Mouse (Mus musculus) embryonic facial prominence, embryonic 14.5 days (tissue): ENCODE results near the gene Rab40c. TPM values are rescaled to one million over a fixed set of nuclear protein-coding genes. Genes with fewer than 3 reads are reported as not detected.

Experiments used
- ATAC-seq: fragments of 200-750 bp; cut with Nextera tagmentation; 2 replicates; pipeline ENCODE4 v1.8.0; 2017; ENCODE audit warnings: low read depth, moderate number of reproducible peaks, moderate TSS enrichment
- DNase-seq: peaks from one replicate; pipeline ENCODE4 v3.0.0-alpha.2; 2015; ENCODE audit warnings: low spot score
- H3K27ac ChIP-seq: fragments of 300-500 bp; sonication (generic); replicated peaks from 2 replicates; pipeline ENCODE4 v1.5.1; 2014; ENCODE audit warnings: low read depth, mild to moderate bottlenecking, low read length, moderate library complexity
- H3K27me3 ChIP-seq: fragments of 300-500 bp; sonication (generic); replicated peaks from 2 replicates; pipeline ENCODE4 v1.6.1; 2014; ENCODE audit warnings: low read length; ENCODE audit not compliant: control insufficient read depth, insufficient read depth
- H3K36me3 ChIP-seq: fragments of 300-500 bp; sonication (generic); 2 replicates; pipeline ENCODE4 v1.6.1; 2014; ENCODE audit warnings: low read length, mixed read lengths; ENCODE audit not compliant: control insufficient read depth, insufficient read depth
- H3K4me1 ChIP-seq: fragments of 300-500 bp; sonication (generic); 2 replicates; pipeline ENCODE4 v1.6.1; 2014; ENCODE audit warnings: antibody characterized with exemption, low read length; ENCODE audit not compliant: control insufficient read depth, insufficient read depth
- H3K4me2 ChIP-seq: fragments of 300-500 bp; sonication (generic); 2 replicates; pipeline ENCODE4 v1.6.1; 2014; ENCODE audit warnings: low read depth, mild to moderate bottlenecking, low read length, moderate library complexity, mixed read lengths
- H3K4me3 ChIP-seq: fragments of 300-500 bp; sonication (generic); 2 replicates; pipeline ENCODE4 v1.5.1; 2014; ENCODE audit warnings: low read depth, mild to moderate bottlenecking, low read length
- H3K9ac ChIP-seq: fragments of 300-500 bp; sonication (generic); 2 replicates; pipeline ENCODE4 v1.6.1; 2014; ENCODE audit warnings: low read depth, mild to moderate bottlenecking, low read length, moderate library complexity, mixed read lengths
- H3K9me3 ChIP-seq: fragments of 300-500 bp; sonication (generic); 2 replicates; pipeline ENCODE4 v1.6.1; 2016; ENCODE audit warnings: low read length; ENCODE audit not compliant: control insufficient read depth
- WGBS: fragments of 180-500 bp; shearing (Covaris S2); extraction: QIAGEN DNeasy Blood & Tissue Kit; methylation state at CpG from one replicate; pipeline ENCODE4 v1.1.7; 2014; 5-methylcytosine and 5-hydroxymethylcytosine counted together
- polyA plus RNA-seq: library from polyadenylated mRNA; unstranded; fragments of >200 nt; fragmentation: Nextera tagmentation; extraction: Ambion mirVana; gene quantifications from 2 replicates; pipeline ENCODE4 v1.2.1, GENCODE M21; 2014

Rab40c gene
- polyA plus RNA-seq, 1 experiment from 2014 or later, result 17.1 TPM

DNA sequence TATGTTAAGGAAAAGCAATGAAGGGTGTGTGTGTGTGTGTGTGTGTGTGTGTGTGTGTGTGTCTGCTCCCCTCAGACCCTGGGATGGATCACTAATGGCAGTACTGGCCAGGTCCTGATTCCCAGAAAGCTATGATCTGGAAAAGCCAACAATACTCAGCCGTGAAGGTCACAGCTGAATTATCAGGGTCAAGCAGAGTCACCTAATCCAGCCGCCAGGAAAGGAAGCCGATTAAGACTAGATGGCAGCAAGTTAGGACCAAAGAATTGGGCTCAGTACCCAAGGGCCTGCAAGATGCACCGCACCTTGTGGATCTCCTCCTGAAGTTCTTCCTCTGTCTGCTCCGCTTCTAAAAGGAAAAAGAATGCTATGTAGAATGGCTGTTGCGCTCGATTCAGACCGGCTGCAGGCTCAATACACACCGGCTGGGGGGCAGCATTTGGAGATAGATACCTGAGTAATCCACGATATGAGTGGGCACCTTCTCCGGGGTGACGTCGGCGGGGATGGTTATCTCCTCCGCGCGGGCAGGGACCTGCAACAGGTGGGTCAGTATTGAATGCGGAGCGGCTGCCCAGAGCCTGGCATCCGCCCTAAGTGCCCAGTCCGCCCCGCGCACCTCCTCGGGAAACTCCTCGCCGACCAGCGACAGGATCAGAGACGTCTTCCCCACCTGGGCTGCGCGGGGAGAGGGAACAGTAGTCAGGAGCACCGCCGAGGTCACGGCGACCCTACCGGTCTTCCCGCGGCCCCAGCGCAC, 75.7 kb downstream of the Rab40c start:
- Histone ChIP-seq H3K9ac (peak overlapping the region; percentile 88), H3K4me3 (peak overlapping the region; percentile 89), H3K27ac (peak overlapping the region; percentile 80), H3K9me3 (no peaks in the 10 kb centered on the region), H3K4me2 (peak overlapping the region; percentile 88), H3K4me1 (peaks cover 10% of the 10 kb centered on the region; the same call in 1 of the 2 replicates), H3K36me3 (peaks cover 51% of the 10 kb centered on the region), H3K27me3 (no peaks in the 10 kb centered on the region)
- ATAC-seq (no peak; the same call in 1 of the 2 replicates), DNase-seq (no peak)
- 4% methylated on average over 23 of the region's 38 CpGs for whole genome bisulfite sequencing

DNA sequence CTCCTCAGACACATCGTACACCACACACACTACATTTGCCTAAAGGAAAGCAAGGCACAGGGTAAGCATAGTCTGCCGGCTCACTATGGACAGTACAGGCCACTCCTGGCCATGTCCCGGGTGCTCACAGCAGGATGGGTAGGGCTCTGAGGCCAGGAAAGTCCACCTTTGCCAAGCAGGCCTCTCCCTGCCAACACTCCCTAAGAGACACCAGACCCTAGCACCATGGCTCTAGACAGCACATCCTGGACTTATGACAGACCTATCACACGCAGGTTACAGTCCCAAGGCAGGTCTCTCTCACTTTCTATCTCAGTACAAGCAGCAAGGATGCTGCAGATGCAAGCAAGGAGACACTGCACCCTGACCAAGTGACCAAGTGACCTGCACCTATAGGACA, 76.4 kb downstream of the Rab40c start:
- ATAC-seq (no peak), DNase-seq (no peak)
- Histone ChIP-seq H3K9me3 (no peaks in the 10 kb centered on the region), H3K27ac (no peak overlapping the region), H3K36me3 (peaks cover 48% of the 10 kb centered on the region), H3K9ac (peak overlapping the region; percentile 88), H3K4me2 (peak overlapping the region; percentile 88), H3K27me3 (no peaks in the 10 kb centered on the region), H3K4me3 (peak overlapping the region; percentile 89), H3K4me1 (peaks cover 10% of the 10 kb centered on the region; the same call in 1 of the 2 replicates)
- WGBS, result 89% methylated on average over 4 of the region's 4 CpGs

DNA sequence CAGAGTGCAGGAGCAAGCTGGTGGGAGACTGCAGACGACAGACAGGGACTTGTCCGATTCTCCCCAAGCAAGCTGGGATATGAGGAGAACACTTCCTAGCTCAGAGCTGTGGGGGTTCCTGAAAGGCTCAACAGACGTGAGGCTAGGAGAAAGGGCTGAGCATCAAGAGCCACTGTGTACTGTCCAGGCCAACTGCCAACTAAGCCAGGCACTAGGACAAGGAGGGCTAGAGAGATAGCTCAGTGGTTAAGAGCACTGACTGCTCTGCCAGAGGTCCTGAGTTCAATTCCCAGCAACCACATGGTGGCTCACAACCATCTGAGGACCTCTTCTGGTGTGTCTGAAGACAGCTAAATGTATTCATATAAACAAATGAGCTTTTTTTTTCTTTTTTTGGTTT, 77.0 kb downstream of the Rab40c start:
- H3K36me3 ChIP-seq, result peaks cover 42% of the 10 kb centered on the region
- ATAC-seq, result no peak
- 82% methylated on average over 3 of the region's 3 CpGs for WGBS

DNA sequence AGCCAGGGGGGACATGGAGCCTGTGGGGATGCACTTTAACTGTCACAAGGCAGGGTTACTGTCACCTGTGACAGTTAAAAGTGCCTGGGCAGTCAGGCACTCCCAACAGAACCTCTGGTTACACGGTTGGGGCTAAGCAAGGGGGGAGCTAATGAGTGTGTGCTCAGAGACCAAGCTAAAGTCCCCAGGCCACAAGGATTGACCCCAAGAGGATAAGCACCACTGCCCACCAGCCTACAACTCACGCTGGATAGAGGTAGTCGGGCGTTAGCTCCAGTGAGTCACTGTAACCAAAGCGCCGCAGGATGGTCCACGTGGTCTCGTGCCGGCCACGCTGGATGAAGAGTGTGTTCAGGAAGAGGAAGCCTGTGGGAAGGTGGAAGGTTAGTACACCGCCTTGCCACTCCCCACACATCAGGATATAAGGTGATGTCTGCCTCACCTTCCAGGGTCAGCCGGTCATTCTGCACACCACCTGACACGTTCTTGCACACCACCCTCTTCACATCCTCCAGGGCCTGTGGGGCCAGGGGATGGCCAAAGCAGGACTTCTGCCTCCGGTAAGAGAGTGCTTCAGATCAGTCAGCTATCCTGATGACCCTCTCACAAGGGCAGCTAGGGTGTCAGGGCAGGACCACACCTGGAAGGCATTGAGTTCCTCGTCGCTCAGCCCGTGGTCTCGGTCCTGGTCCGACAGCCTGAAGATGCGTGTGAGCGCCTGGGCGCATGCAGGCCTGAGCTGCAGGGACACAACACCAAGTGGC, 78.2 kb downstream of the Rab40c start, which contains the start of gene Gm20683:
Gene Gm20683, minus strand, starts transcription at position 647 of the 764 bp plus-strand sequence.
- ATAC-seq, result no peak

More for the DNA sequence above, 77.0 kb downstream of the Rab40c start:
- peaks cover 10% of the 10 kb centered on the region; the same call in 1 of the 2 replicates for H3K4me1 ChIP-seq
- no peak overlapping the region for H3K4me2 ChIP-seq
- H3K27me3 ChIP-seq, result no peaks in the 10 kb centered on the region
- no peak overlapping the region for H3K9ac ChIP-seq
- no peak overlapping the region for H3K4me3 ChIP-seq
- no peaks in the 10 kb centered on the region for H3K9me3 ChIP-seq
- H3K27ac ChIP-seq, result no peak overlapping the region
- DNase-seq, result no peak

DNA sequence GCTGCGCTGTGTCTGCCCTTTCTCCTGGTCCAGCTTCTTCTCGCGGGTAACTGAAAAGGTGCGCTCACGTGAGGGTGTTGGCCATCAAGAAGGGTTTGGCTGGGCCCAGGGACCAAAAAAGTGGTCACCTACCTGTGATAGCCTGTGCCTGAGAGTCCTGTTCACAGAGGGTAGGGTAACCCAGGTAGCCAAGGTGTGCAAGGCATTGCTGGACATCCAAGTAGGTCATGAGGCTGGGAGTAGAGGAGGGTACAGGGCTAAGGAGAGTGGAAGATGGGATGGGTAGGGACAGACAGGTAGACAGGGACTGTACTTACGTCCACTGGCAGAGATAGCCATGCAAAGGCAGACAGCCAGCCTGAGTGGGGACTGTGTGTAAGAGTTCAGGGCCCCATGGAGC, 79.0 kb downstream of the Rab40c start:
- ATAC-seq, result no peak
- Histone ChIP-seq H3K4me1 (peaks cover 14% of the 10 kb centered on the region; the same call in 1 of the 2 replicates), H3K9me3 (no peaks in the 10 kb centered on the region), H3K4me2 (no peak overlapping the region), H3K27me3 (no peaks in the 10 kb centered on the region), H3K36me3 (peaks cover 38% of the 10 kb centered on the region), H3K9ac (no peak overlapping the region), H3K4me3 (no peak overlapping the region), H3K27ac (no peak overlapping the region)
- WGBS, result 93% methylated on average over 6 of the region's 6 CpGs
- DNase-seq, result no peak

More for the DNA sequence above, 78.2 kb downstream of the Rab40c start, which contains the start of gene Gm20683:
- no peak within 1 kb of the TSS for H3K4me2 ChIP-seq
- peaks cover 13% of the 10 kb centered on the region; the same call in 1 of the 2 replicates for H3K4me1 ChIP-seq
- no peak within 1 kb of the TSS for H3K27ac ChIP-seq
- H3K9ac ChIP-seq, result no peak within 1 kb of the TSS
- DNase-seq, result no peak
- no peak within 1 kb of the TSS for H3K4me3 ChIP-seq
- H3K36me3 ChIP-seq, result peaks cover 38% of the 10 kb centered on the region
- WGBS, result 92% methylated on average over 21 of the region's 22 CpGs
- H3K27me3 ChIP-seq, result no peaks in the 10 kb centered on the region
- H3K9me3 ChIP-seq, result no peaks in the 10 kb centered on the region

DNA sequence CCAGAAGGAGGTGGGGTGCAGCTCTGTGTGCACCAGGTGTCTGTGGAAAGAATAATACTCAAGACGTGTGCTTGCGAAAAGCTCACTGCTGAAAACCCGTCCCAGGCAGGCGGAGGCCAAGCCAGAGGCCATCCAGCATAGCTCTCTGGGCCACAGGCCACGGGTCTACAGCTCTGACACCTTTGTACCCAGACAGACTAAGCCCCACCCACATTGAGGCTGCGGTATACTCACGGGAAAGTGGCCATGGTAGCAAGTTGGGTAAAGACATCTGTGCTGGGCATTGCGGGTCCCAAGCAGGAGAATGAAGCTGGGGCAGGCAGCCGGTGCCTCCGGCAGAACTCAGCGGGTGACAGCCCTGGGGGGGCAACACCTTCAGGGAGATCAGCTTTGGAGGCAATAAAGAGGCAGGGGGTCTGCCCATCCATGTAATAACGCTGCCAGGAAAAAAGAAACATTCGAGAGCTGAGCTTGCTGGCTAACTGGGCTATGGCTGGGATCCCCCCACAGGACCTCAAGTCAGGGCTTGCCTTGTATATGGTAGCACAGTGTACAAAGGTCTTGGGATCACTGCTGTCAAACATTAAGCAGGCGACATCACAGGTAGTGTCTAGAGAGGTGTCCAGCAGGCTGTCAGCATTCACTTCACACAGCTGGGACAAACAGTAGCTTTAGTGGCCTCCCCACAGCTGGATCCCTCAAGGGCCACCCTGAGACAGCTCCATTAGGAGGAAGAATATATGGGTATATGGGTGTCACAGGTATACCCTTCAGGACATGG, 79.9 kb downstream of the Rab40c start:
- 81% methylated on average over 14 of the region's 14 CpGs for WGBS
- H3K36me3 ChIP-seq, result peaks cover 38% of the 10 kb centered on the region
- no peaks in the 10 kb centered on the region for H3K9me3 ChIP-seq
- no peak overlapping the region for H3K27ac ChIP-seq
- H3K4me3 ChIP-seq, result no peak overlapping the region
- DNase-seq, result no peak
- no peak overlapping the region for H3K9ac ChIP-seq
- H3K4me1 ChIP-seq, result peaks cover 20% of the 10 kb centered on the region
- H3K4me2 ChIP-seq, result no peak overlapping the region
- H3K27me3 ChIP-seq, result no peaks in the 10 kb centered on the region
- ATAC-seq, result no peak

DNA sequence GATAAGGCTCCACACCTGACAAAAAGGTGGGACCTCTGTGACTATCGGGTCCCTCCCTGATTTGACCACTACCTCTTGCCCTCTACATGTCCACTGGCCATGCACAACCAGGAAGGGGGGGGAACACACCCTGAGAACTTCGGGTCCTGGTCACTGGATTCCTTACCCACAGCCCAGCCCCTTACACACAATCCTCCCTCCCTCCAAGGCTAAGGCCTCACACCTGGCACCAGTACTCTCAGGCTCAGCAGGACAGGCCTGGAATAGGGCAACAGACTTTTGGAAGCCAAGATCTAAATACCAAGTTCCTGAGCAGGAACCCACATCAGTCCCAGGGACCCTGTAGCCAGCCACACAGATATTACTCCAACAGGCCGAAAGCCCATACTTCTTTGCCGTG, 80.6 kb downstream of the Rab40c start:
- H3K9ac ChIP-seq, result no peak overlapping the region
- 87% methylated on average over 4 of the region's 4 CpGs for WGBS
- ATAC-seq (no peak), DNase-seq (no peak)
- peaks cover 27% of the 10 kb centered on the region for H3K4me1 ChIP-seq
- H3K4me3 ChIP-seq, result no peak overlapping the region
- H3K27ac ChIP-seq, result no peak overlapping the region
- H3K4me2 ChIP-seq, result no peak overlapping the region
- H3K9me3 ChIP-seq, result no peaks in the 10 kb centered on the region
- H3K27me3 ChIP-seq, result no peaks in the 10 kb centered on the region
- H3K36me3 ChIP-seq, result peaks cover 38% of the 10 kb centered on the region

DNA sequence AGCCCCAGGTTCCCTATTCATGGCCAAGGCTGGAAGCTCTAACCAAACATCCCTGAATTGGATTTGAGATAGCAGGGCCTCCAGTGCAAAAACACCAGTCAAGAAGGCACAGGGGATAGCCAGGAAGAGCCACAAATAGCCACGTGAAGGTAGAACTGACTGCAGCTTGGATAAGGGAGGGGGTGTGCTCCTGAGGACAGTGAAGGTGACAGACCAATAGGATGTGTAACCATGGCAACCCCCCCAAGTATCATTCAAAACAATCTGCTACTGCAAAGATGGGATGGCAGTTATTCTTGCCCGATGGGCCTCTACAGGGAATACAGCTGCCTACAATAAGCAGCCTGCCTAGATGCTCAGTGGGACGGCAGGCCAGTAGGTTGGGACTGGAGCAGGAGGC, 82.0 kb downstream of the Rab40c start:
- Histone ChIP-seq H3K4me1 (peaks cover 20% of the 10 kb centered on the region), H3K9me3 (no peaks in the 10 kb centered on the region), H3K27ac (no peak overlapping the region; the same call in 1 of the 2 replicates), H3K4me2 (peak overlapping the region; percentile 88), H3K4me3 (peak overlapping the region; percentile 44; the same call in 1 of the 2 replicates), H3K36me3 (peaks cover 38% of the 10 kb centered on the region), H3K9ac (peak overlapping the region; percentile 67), H3K27me3 (no peaks in the 10 kb centered on the region)
- DNase-seq, result no peak
- no peak for ATAC-seq
- 34% methylated on average over 3 of the region's 3 CpGs for WGBS
